In the genomic region with DNA sequence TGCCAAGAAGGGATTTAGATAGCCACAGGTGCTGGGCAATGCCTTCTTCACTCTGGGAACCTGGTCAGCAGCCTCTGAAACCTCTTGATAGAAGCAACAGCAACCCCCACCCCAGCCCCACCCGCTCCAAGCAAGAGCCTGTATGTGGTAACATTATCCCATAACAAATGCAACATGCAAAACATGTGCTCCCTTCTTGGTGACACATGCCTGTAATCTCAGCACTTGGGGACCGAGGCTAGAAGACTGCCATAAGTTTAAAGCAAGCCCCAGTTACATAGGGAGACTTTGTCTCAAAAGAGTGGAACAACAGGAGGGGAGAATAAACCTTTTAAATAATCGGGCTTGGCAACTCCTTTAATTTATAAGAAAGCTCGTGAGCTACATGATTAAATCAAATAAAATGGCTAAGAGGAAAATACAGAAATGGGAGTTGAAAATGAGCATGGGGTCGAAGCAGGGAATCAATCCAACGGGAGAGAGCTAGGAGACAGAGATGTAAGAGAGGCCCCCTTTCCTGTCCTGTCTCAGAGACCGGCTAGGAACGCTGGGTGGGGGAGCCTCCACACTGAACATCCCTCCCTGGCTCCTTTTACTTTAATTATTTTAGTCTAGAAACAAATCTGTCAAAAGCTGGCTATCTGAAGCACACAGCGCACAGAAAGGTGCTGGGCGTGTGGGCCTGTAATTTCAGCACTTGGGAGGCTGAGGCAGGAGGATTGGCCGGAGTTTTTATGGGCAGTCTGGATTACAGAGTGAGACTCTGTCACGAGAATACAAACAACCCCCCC, we compare ENCODE assay signal across 9 mouse cellular contexts. TPM values are rescaled to one million over a fixed set of nuclear protein-coding genes. Genes with fewer than 3 reads are reported as not detected.
DNase-seq lines count a peak whose midpoint lies in the region; ATAC-seq lines count a peak whose summit lies in the region.
"Had no signal": no experiment of that assay in that cellular context is flagged by ENCODE, and none has a peak within 500 bp of the region (broad histone marks: within the 10 kb centered on the region; RNA-seq: fewer than 3 reads in every experiment).

No protein-coding gene starts in this region.

- H3K27me3 ChIP-seq in kidney, embryonic 15.5 days = peaks cover 66% of the 10 kb centered on the region
- peaks cover 61% of the 10 kb centered on the region for H3K27me3 ChIP-seq in embryonic facial prominence, embryonic 15.5 days
- H3K27me3 ChIP-seq in limb, embryonic 13.5 days = peaks cover 50% of the 10 kb centered on the region
- H3K27me3 ChIP-seq in neural tube, embryonic 12.5 days (replicated peaks) = peaks cover 78% of the 10 kb centered on the region

- ATAC-seq in kidney, embryonic 15.5 days (replicated peaks; ENCODE audit: low FRiP score) = no peak
- ATAC-seq in embryonic facial prominence, embryonic 15.5 days (ENCODE audit: insufficient number of reproducible peaks, low FRiP score, low TSS enrichment, low read depth) = no peak
- no peak for ATAC-seq in limb, embryonic 13.5 days (ENCODE audit: low FRiP score, low read depth)
- ATAC-seq in neural tube, embryonic 12.5 days (ENCODE audit: low FRiP score, low read depth) = no peak

- H3K9me3 ChIP-seq in kidney, embryonic 15.5 days (replicated peaks) = no peaks in the 10 kb centered on the region
- no peaks in the 10 kb centered on the region for H3K9me3 ChIP-seq in embryonic facial prominence, embryonic 15.5 days (replicated peaks)
- H3K9me3 ChIP-seq in limb, embryonic 13.5 days = no peaks in the 10 kb centered on the region
- H3K9me3 ChIP-seq in neural tube, embryonic 12.5 days = no peaks in the 10 kb centered on the region

- peaks cover 83% of the 10 kb centered on the region for H3K4me1 ChIP-seq in kidney, embryonic 15.5 days
- peaks cover 65% of the 10 kb centered on the region for H3K4me1 ChIP-seq in embryonic facial prominence, embryonic 15.5 days
- peaks cover 73% of the 10 kb centered on the region for H3K4me1 ChIP-seq in limb, embryonic 13.5 days
- peaks cover 43% of the 10 kb centered on the region for H3K4me1 ChIP-seq in neural tube, embryonic 12.5 days

- no peak for DNase-seq in kidney, adult 18-20 months
- no peak for DNase-seq in spleen, adult 12 weeks (ENCODE audit: low spot score)
- no peak for DNase-seq in spleen, postnatal 10 days (ENCODE audit: low spot score in 2 of 2)
- no peak for DNase-seq in cerebellum, adult 18-20 months

- H3K4me3 ChIP-seq in kidney, embryonic 15.5 days (replicated peaks) = peak overlapping the region; percentile 61
- peak overlapping the region; percentile 61; the same call in 1 of the 2 replicates for H3K4me3 ChIP-seq in embryonic facial prominence, embryonic 15.5 days (replicated peaks)
- peak overlapping the region; percentile 62 for H3K4me3 ChIP-seq in limb, embryonic 13.5 days
- H3K4me3 ChIP-seq in neural tube, embryonic 12.5 days = peak overlapping the region; percentile 47

- peak overlapping the region; percentile 99 for H3K4me2 ChIP-seq in kidney, embryonic 15.5 days
- peak overlapping the region; percentile 100 for H3K4me2 ChIP-seq in embryonic facial prominence, embryonic 15.5 days (replicated peaks)
- peak overlapping the region; percentile 100 for H3K4me2 ChIP-seq in limb, embryonic 13.5 days (replicated peaks)
- H3K4me2 ChIP-seq in neural tube, embryonic 12.5 days (replicated peaks) = peak overlapping the region; percentile 98

- 42% methylated on average over 12 of the region's 12 CpGs for WGBS in kidney, embryonic 15.5 days
- 43% methylated on average over 12 of the region's 12 CpGs for WGBS in embryonic facial prominence, embryonic 15.5 days
- WGBS in limb, embryonic 13.5 days = 46% methylated on average over 12 of the region's 12 CpGs
- 56% methylated on average over 12 of the region's 12 CpGs for WGBS in neural tube, embryonic 12.5 days

- no peaks in the 10 kb centered on the region for H3K36me3 ChIP-seq in kidney, embryonic 15.5 days
- no peaks in the 10 kb centered on the region for H3K36me3 ChIP-seq in embryonic facial prominence, embryonic 15.5 days
- H3K36me3 ChIP-seq in limb, embryonic 13.5 days = no peaks in the 10 kb centered on the region
- no peaks in the 10 kb centered on the region for H3K36me3 ChIP-seq in neural tube, embryonic 12.5 days

- no peak overlapping the region for H3K9ac ChIP-seq in kidney, embryonic 15.5 days
- no peak overlapping the region for H3K9ac ChIP-seq in embryonic facial prominence, embryonic 15.5 days
- H3K9ac ChIP-seq in limb, embryonic 13.5 days = no peak overlapping the region
- H3K9ac ChIP-seq in neural tube, embryonic 12.5 days = no peak overlapping the region

- H3K27ac ChIP-seq in kidney, embryonic 15.5 days = no peak overlapping the region
- no peak overlapping the region for H3K27ac ChIP-seq in embryonic facial prominence, embryonic 15.5 days (replicated peaks)
- no peak overlapping the region for H3K27ac ChIP-seq in limb, embryonic 13.5 days
- H3K27ac ChIP-seq in neural tube, embryonic 12.5 days = no peak overlapping the region

RNA-seq across cellular contexts. Expression of gene Fam71a, which starts 17.0 kb away (rescaled TPM):
- not detected in 2 replicates for polyA plus RNA-seq in kidney, embryonic 15.5 days (2015; fragmentation: Nextera tagmentation; extraction: Ambion mirVana)
- polyA plus RNA-seq in embryonic facial prominence, embryonic 15.5 days (2015; fragmentation: Nextera tagmentation; extraction: Ambion mirVana) = not detected in 2 replicates
- not detected in 2 replicates for polyA plus RNA-seq in limb, embryonic 13.5 days (2015; fragmentation: Nextera tagmentation; extraction: Ambion mirVana)
- not detected in 2 replicates for polyA plus RNA-seq in neural tube, embryonic 12.5 days (2016; fragmentation: Nextera tagmentation; extraction: Ambion mirVana)

RNA-seq across cellular contexts. Expression of gene Atf3, which starts 36.2 kb away (rescaled TPM):
- 4.2 and 4.3 TPM in 2 replicates for polyA plus RNA-seq in kidney, embryonic 15.5 days (2015; fragmentation: Nextera tagmentation; extraction: Ambion mirVana)
- polyA plus RNA-seq in embryonic facial prominence, embryonic 15.5 days (2015; fragmentation: Nextera tagmentation; extraction: Ambion mirVana) = 5.2 and 5.8 TPM in 2 replicates
- 4.2 and 4.3 TPM in 2 replicates for polyA plus RNA-seq in limb, embryonic 13.5 days (2015; fragmentation: Nextera tagmentation; extraction: Ambion mirVana)
- polyA plus RNA-seq in neural tube, embryonic 12.5 days (2016; fragmentation: Nextera tagmentation; extraction: Ambion mirVana) = 2.0 and 2.1 TPM in 2 replicates
- polyA plus RNA-seq: testis, adult 2 months had no signal
